Mouse (Mus musculus) heart, embryonic 15.5 days (tissue): Measurements from ENCODE around the gene Bmp5. TPM values are rescaled to one million over a fixed set of nuclear protein-coding genes. Genes with fewer than 3 reads are reported as not detected.

ENCODE experiments used
- ATAC-seq: fragments of 200-750 bp; cut with Nextera tagmentation; replicated peaks from 2 replicates; pipeline ENCODE4 v1.8.0; 2017; ENCODE audit warnings: low read depth, moderate TSS enrichment; ENCODE audit not compliant: insufficient number of reproducible peaks, insufficient read depth, low FRiP score
- H3K27ac ChIP-seq: fragments of 300-500 bp; sonication (generic); 2 replicates; pipeline ENCODE4 v1.5.1; 2015; ENCODE audit warnings: mild to moderate bottlenecking, inconsistent platforms
- H3K27me3 ChIP-seq: fragments of 300-500 bp; sonication (generic); 2 replicates; pipeline ENCODE4 v1.6.1; 2015; ENCODE audit warnings: inconsistent platforms
- H3K36me3 ChIP-seq: fragments of 300-500 bp; sonication (generic); 2 replicates; pipeline ENCODE4 v1.6.1; 2015; ENCODE audit warnings: mild to moderate bottlenecking, inconsistent platforms
- H3K4me1 ChIP-seq: fragments of 300-500 bp; sonication (generic); replicated peaks from 2 replicates; pipeline ENCODE4 v1.6.1; 2015; ENCODE audit warnings: inconsistent platforms
- H3K4me2 ChIP-seq: fragments of 300-500 bp; sonication (generic); 2 replicates; pipeline ENCODE4 v1.6.1; 2015; ENCODE audit warnings: inconsistent platforms, mild to moderate bottlenecking, moderate library complexity
- H3K4me3 ChIP-seq: fragments of 300-500 bp; sonication (generic); 2 replicates; pipeline ENCODE4 v1.5.1; 2015; ENCODE audit warnings: mild to moderate bottlenecking, inconsistent platforms
- H3K9ac ChIP-seq: fragments of 300-500 bp; sonication (generic); 2 replicates; pipeline ENCODE4 v1.6.1; 2015; ENCODE audit warnings: mild to moderate bottlenecking, inconsistent platforms
- H3K9me3 ChIP-seq: fragments of 300-500 bp; sonication (generic); replicated peaks from 2 replicates; pipeline ENCODE4 v1.6.1; 2016; ENCODE audit warnings: inconsistent platforms
- WGBS: fragments of 180-500 bp; shearing (Covaris S2); methylation state at CpG from one replicate; pipeline ENCODE4 v1.1.7; 2015; ENCODE audit warnings: mixed read lengths; 5-methylcytosine and 5-hydroxymethylcytosine counted together
- polyA plus RNA-seq: library from polyadenylated mRNA; unstranded; fragments of >200 nt; fragmentation: Nextera tagmentation; extraction: Ambion mirVana; gene quantifications from 2 replicates; pipeline ENCODE4 v1.2.1, GENCODE M21; 2015

Gene Bmp5
- polyA plus RNA-seq, result 5.4 and 6.4 TPM in 2 replicates

DNA sequence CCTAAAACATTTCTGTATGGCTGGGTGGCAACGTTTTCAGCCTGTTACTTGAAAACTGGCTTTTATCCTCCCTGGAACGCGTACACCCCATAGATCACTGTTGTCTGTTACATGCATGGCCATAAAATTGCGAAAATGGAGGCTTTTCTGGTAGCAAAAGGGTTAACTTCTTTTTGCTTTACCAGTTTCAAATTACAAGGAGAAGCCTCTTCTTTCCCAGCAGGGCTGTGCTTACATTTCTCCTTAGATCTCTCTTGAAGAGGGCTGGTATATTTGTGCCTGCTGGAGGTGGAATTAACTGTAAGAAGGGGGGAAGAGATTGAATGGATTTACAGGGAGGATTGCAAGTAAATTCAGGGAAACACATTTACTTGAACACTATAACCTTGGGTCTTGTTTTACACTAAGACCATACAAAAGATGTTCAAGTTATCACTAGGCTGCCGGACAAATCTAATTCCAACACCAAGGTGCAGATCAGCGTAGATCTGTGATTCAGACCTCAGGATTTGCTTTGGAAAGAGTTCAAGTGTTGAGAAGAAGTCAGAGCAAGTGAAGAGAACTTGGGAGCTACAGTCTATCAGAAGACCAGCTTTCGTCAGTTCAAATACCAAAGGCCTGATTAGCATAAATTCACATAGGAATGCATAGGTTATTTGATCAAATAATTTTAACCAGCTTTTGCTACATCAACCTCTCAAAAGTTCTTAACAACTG lies at the start of gene Bmp5:
Gene Bmp5, plus strand, starts transcription at position 236 of the 717 bp plus-strand sequence.
- Histone ChIP-seq H3K4me2 (peak within 1 kb of the TSS; percentile 65), H3K27ac (peak within 1 kb of the TSS; percentile 66), H3K9ac (peak within 1 kb of the TSS; percentile 33), H3K36me3 (no peaks in the 10 kb centered on the region), H3K9me3 (no peaks in the 10 kb centered on the region), H3K4me1 (no peaks in the 10 kb centered on the region), H3K27me3 (no peaks in the 10 kb centered on the region), H3K4me3 (peak within 1 kb of the TSS; percentile 55)
- no peak for ATAC-seq
- 22% methylated on average over 7 of the region's 7 CpGs for WGBS

- no peaks in the 10 kb centered on the region for H3K27me3 ChIP-seq
- H3K4me1 ChIP-seq, result 0 out of 2 replicates have a peak, but pooled peaks cover 2% of the 10 kb centered on the region
- no peak for ATAC-seq
- no peaks in the 10 kb centered on the region for H3K36me3 ChIP-seq
- WGBS, result 25% methylated on average over 5 of the region's 5 CpGs
- H3K4me2 ChIP-seq, result no peak overlapping the region
- no peak overlapping the region for H3K9ac ChIP-seq
- no peak overlapping the region for H3K27ac ChIP-seq
- H3K9me3 ChIP-seq, result no peaks in the 10 kb centered on the region
- H3K4me3 ChIP-seq, result no peak overlapping the region
Measured at GRCm38 (mm10) chr9:75760075-75760474, 15.1 kb upstream of the Bmp5 start.

DNA sequence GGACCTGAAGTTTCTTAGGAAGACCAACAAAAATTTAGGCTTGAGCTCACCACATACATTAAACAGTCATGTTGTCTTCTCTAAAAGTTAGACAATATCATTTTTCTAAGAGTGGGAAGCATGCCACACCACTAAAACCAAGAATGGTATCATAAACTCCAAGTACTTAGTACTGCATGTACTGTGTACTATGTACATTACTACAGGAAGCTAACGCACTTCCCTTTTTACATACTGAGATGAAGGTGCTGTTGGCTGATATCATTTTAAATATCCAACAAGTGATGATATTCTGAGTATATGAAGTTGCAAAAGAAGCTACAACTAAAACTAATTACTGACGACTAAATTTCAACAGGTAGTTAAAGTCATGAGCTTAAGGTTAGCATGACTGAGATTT lies 13.6 kb upstream of the Bmp5 start:
- Histone ChIP-seq H3K36me3 (no peaks in the 10 kb centered on the region), H3K27ac (no peak overlapping the region), H3K4me3 (no peak overlapping the region), H3K27me3 (no peaks in the 10 kb centered on the region), H3K4me2 (no peak overlapping the region), H3K9me3 (no peaks in the 10 kb centered on the region), H3K4me1 (0 out of 2 replicates have a peak, but pooled peaks cover 4% of the 10 kb centered on the region), H3K9ac (no peak overlapping the region)
- WGBS, result 85% methylated on average over 2 of the region's 2 CpGs
- no peak for ATAC-seq

DNA sequence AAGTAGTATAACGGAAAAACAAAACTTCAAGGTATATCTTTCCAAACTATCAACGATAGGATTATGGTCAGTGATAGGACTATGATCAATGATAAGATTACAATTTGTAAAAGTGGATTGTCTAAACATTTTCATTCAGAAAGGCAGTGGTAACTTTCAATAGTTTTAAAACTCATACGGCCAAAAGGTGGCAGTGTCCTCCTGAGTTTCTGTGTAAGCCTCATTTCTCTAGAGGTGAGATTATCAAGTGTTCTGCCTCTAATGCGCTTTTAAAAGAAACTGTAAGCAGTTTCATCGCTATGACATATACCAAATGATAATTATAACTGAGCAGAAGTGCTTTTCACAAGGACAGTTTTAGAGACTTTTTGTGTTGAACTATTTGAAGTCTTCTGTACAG lies 12.7 kb upstream of the Bmp5 start:
- Histone ChIP-seq H3K27me3 (no peaks in the 10 kb centered on the region), H3K9ac (no peak overlapping the region), H3K27ac (no peak overlapping the region), H3K4me3 (no peak overlapping the region), H3K4me1 (0 out of 2 replicates have a peak, but pooled peaks cover 4% of the 10 kb centered on the region), H3K9me3 (no peaks in the 10 kb centered on the region), H3K36me3 (no peaks in the 10 kb centered on the region), H3K4me2 (no peak overlapping the region)
- 21% methylated on average over 5 of the region's 5 CpGs for WGBS
- no peak for ATAC-seq

DNA sequence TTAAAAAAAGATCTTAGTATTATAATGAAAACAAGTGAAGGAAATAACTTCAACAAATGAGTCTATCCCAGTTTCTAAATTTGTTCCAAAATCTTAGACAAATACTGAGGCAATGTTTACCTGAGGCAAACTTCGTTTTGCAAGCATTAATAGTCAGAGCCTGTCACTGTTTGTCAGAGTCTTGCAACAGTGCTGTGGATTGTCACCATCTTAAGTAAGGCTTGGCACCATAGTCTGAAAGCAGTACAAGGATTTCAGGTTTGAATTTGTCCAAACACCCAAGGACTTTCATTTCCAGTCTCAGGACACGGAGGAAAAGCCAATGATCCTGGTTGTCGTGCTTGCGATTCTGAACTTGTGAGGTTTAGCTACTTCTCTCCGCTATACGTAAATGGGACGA lies 10.4 kb upstream of the Bmp5 start:
- H3K27ac ChIP-seq, result no peak overlapping the region
- H3K4me3 ChIP-seq, result no peak overlapping the region
- H3K9ac ChIP-seq, result no peak overlapping the region
- H3K27me3 ChIP-seq, result no peaks in the 10 kb centered on the region
- no peaks in the 10 kb centered on the region for H3K9me3 ChIP-seq
- H3K4me2 ChIP-seq, result no peak overlapping the region
- 77% methylated on average over 7 of the region's 7 CpGs for WGBS
- ATAC-seq, result no peak
- peaks cover 7% of the 10 kb centered on the region for H3K4me1 ChIP-seq
- no peaks in the 10 kb centered on the region for H3K36me3 ChIP-seq

DNA sequence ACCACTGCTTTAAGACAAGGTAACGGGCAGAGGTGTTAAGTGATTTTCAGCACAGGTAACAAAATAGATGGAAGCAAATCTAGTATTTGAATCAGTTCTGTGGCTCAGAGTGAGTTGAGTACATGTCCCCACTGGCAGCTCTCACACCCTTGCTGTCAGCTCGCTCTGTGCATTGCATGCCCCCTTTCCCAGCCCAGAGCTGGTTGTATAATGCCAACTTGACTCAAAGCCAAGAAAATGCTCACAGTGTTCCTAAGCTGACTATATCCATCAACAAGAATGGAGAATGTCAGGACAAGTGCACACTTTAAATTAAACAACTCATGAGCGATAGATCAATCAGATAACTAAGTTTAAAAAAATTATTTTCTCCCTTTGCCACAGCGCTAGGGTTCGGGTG lies 8.6 kb upstream of the Bmp5 start:
- H3K4me1 ChIP-seq, result peaks cover 7% of the 10 kb centered on the region
- no peaks in the 10 kb centered on the region for H3K9me3 ChIP-seq
- no peak overlapping the region for H3K4me3 ChIP-seq
- no peak for ATAC-seq
- H3K27me3 ChIP-seq, result no peaks in the 10 kb centered on the region
- no peak overlapping the region for H3K4me2 ChIP-seq
- no peak overlapping the region for H3K27ac ChIP-seq
- 53% methylated on average over 5 of the region's 5 CpGs for WGBS
- no peaks in the 10 kb centered on the region for H3K36me3 ChIP-seq
- no peak overlapping the region for H3K9ac ChIP-seq

DNA sequence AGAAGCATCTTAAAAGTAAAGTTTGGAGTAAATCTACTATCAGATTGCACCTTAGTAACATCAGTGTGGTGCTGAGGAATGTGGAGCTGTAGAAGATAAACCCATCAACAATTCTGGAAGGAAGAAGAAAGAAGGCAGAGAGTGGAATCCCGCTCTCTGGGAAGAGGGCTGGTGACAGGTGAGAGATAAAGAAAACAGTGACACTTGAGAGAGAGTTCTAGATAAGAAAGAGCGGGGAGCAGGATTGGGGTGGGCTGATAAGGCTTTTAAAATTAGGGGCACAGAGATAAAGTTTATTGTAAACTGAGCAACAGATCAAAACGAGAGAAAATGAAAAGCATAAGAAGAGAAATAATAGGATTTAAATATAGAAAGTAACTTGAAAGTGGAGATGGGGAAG lies 6.1 kb upstream of the Bmp5 start:
- no peaks in the 10 kb centered on the region for H3K36me3 ChIP-seq
- peaks cover 7% of the 10 kb centered on the region for H3K4me1 ChIP-seq
- peak overlapping the region; percentile 43 for H3K27ac ChIP-seq
- H3K4me2 ChIP-seq, result peak overlapping the region; percentile 14; the same call in 1 of the 2 replicates
- no peaks in the 10 kb centered on the region for H3K9me3 ChIP-seq
- H3K4me3 ChIP-seq, result no peak overlapping the region
- no peak for ATAC-seq
- WGBS, result 17% methylated on average over 3 of the region's 3 CpGs
- H3K27me3 ChIP-seq, result no peaks in the 10 kb centered on the region
- H3K9ac ChIP-seq, result no peak overlapping the region

GRCm38 (mm10) chr9:75776153-75776552 lies 989 bp downstream of the Bmp5 start:
- Histone ChIP-seq H3K4me3 (peak overlapping the region; percentile 55), H3K36me3 (no peaks in the 10 kb centered on the region), H3K4me2 (peak overlapping the region; percentile 65), H3K27me3 (no peaks in the 10 kb centered on the region), H3K9ac (peak overlapping the region; percentile 16), H3K4me1 (peaks cover 4% of the 10 kb centered on the region; the same call in 1 of the 2 replicates), H3K27ac (peak overlapping the region; percentile 64), H3K9me3 (no peaks in the 10 kb centered on the region)
- 35% methylated on average over 7 of the region's 7 CpGs for WGBS
- no peak for ATAC-seq

GRCm38 (mm10) chr9:75778762-75779346 lies 3.7 kb downstream of the Bmp5 start:
- H3K27ac ChIP-seq, result peak overlapping the region; percentile 56
- H3K27me3 ChIP-seq, result no peaks in the 10 kb centered on the region
- H3K36me3 ChIP-seq, result no peaks in the 10 kb centered on the region
- 0 out of 2 replicates have a peak, but pooled peaks have one; percentile 43 for ATAC-seq
- no peaks in the 10 kb centered on the region for H3K9me3 ChIP-seq
- H3K4me2 ChIP-seq, result peak overlapping the region; percentile 61
- H3K9ac ChIP-seq, result no peak overlapping the region
- WGBS, result 38% methylated on average over 9 of the region's 9 CpGs
- H3K4me3 ChIP-seq, result peak overlapping the region; percentile 45
- H3K4me1 ChIP-seq, result peaks cover 10% of the 10 kb centered on the region

- Histone ChIP-seq H3K9ac (0 out of 2 replicates have a peak overlapping the region, but pooled peaks have one; percentile 3), H3K4me2 (peak overlapping the region; percentile 49), H3K27me3 (no peaks in the 10 kb centered on the region), H3K4me3 (peak overlapping the region; percentile 24), H3K36me3 (no peaks in the 10 kb centered on the region), H3K27ac (no peak overlapping the region), H3K4me1 (peaks cover 10% of the 10 kb centered on the region), H3K9me3 (no peaks in the 10 kb centered on the region)
- no peak for ATAC-seq
- 23% methylated on average over 5 of the region's 5 CpGs for WGBS
Measured at GRCm38 (mm10) chr9:75780558-75781276, 5.6 kb downstream of the Bmp5 start.

DNA sequence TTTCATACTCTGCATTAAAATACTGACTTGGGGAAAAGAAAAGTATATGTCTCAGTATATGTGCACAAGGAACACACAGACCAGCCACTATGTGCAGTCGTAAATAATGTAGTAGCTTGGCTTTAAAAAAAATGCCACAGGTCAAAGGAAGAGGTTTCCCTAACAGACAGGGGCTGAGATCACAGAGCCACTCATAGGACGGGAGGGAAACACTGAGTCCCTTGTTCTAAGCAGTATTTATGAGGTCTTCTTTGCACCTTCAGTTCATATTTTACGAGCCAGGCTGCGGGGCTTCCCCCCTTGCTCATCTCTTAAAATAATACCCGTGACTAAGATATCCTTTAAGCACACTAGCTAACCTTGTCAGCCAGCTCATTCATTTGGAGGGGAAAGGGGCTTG lies 6.4 kb downstream of the Bmp5 start:
- Histone ChIP-seq H3K36me3 (no peaks in the 10 kb centered on the region), H3K9me3 (no peaks in the 10 kb centered on the region), H3K9ac (no peak overlapping the region), H3K4me2 (peak overlapping the region; percentile 56), H3K4me3 (peak overlapping the region; percentile 24), H3K4me1 (peaks cover 10% of the 10 kb centered on the region), H3K27ac (no peak overlapping the region), H3K27me3 (no peaks in the 10 kb centered on the region)
- 15% methylated on average over 5 of the region's 5 CpGs for WGBS
- no peak for ATAC-seq
